Mouse (Mus musculus) forebrain, embryonic 11.5 days (tissue): Measurements from ENCODE around the gene Sec24d. TPM values are rescaled to one million over a fixed set of nuclear protein-coding genes. Genes with fewer than 3 reads are reported as not detected.
"Not testable (repeated sequence)": the region's sequence is repeated elsewhere in the genome, so short reads cannot be mapped to it uniquely, and the experiment has no call there.

ENCODE experiments used
- ATAC-seq: fragments of 200-750 bp; cut with Nextera tagmentation; replicated peaks from 2 replicates; pipeline ENCODE4 v1.8.0; 2017; ENCODE audit warnings: moderate TSS enrichment; ENCODE audit not compliant: low FRiP score
- DNase-seq: peaks from one replicate; pipeline ENCODE4 v3.0.0-alpha.2; 2017; ENCODE audit warnings: low spot score
- H3K27ac ChIP-seq: fragments of 300-500 bp; sonication (generic); 2 replicates; pipeline ENCODE4 v1.5.1; 2014; ENCODE audit warnings: low read depth, low read length
- H3K27me3 ChIP-seq: fragments of 300-500 bp; sonication (generic); 2 replicates; pipeline ENCODE4 v1.6.1; 2014; ENCODE audit warnings: mild to moderate bottlenecking, low read length, mixed read lengths; ENCODE audit not compliant: control insufficient read depth, insufficient read depth
- H3K36me3 ChIP-seq: fragments of 300-500 bp; sonication (generic); 2 replicates; pipeline ENCODE4 v1.6.1; 2014; ENCODE audit warnings: mild to moderate bottlenecking, low read length, moderate library complexity, mixed read lengths; ENCODE audit not compliant: control insufficient read depth, insufficient read depth
- H3K4me1 ChIP-seq: fragments of 300-500 bp; sonication (generic); replicated peaks from 2 replicates; pipeline ENCODE4 v1.6.1; 2014; ENCODE audit warnings: low read length, mixed read lengths; ENCODE audit not compliant: control insufficient read depth, insufficient read depth
- H3K4me2 ChIP-seq: fragments of 300-500 bp; sonication (generic); 2 replicates; pipeline ENCODE4 v1.6.1; 2014; ENCODE audit warnings: low read depth, mild to moderate bottlenecking, low read length, moderate library complexity, mixed read lengths; ENCODE audit not compliant: severe bottlenecking
- H3K4me3 ChIP-seq: fragments of 300-500 bp; sonication (generic); 2 replicates; pipeline ENCODE4 v1.5.1; 2014; ENCODE audit warnings: low read depth, low read length
- H3K9ac ChIP-seq: fragments of 300-500 bp; sonication (generic); 2 replicates; pipeline ENCODE4 v1.6.1; 2014; ENCODE audit warnings: low read length
- H3K9me3 ChIP-seq: fragments of 300-500 bp; sonication (generic); 2 replicates; pipeline ENCODE4 v1.6.1; 2016; ENCODE audit warnings: low read length, mixed read lengths; ENCODE audit not compliant: control insufficient read depth
- WGBS: fragments of 180-500 bp; shearing (Covaris S2); extraction: QIAGEN DNeasy Blood & Tissue Kit; methylation state at CpG from one replicate; pipeline ENCODE4 v1.1.7; 2014; 5-methylcytosine and 5-hydroxymethylcytosine counted together
- polyA plus RNA-seq: library from polyadenylated mRNA; unstranded; fragments of >200 nt; fragmentation: Nextera tagmentation; extraction: Ambion mirVana; gene quantifications from 2 replicates; pipeline ENCODE4 v1.2.1, GENCODE M21; 2014

The Sec24d gene
- polyA plus RNA-seq, 1 experiment from 2014 or later = 18.2 TPM

DNA sequence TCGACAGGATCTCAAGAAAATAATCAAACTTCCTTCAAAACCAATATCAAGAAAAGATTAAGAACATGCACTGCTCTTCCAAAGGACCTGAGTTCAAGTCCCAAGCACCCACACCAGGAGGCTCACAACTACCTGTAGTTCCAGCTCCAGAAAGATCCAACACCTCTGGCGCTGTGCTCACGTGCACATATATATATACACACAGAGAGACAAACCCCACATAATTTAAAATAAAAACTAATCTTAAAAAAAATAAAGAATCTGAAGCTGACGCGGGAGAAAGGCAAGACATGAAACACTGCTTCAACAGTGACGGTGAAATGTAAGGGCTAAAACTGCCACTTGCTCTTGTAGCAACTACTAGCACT is 117.8 kb downstream of the Sec24d start:
- peak overlapping the region; percentile 68 for H3K4me3 ChIP-seq
- no peak for DNase-seq
- H3K27ac ChIP-seq = 0 out of 2 replicates have a peak overlapping the region, but pooled peaks have one; percentile 84
- H3K4me1 ChIP-seq = no peaks in the 10 kb centered on the region
- H3K36me3 ChIP-seq = no peaks in the 10 kb centered on the region; the same call in 1 of the 2 replicates
- H3K9ac ChIP-seq = peak overlapping the region; percentile 77
- H3K27me3 ChIP-seq = no peaks in the 10 kb centered on the region
- no peaks in the 10 kb centered on the region for H3K9me3 ChIP-seq
- ATAC-seq = peak; percentile 31
- 8% methylated on average over 6 of the region's 6 CpGs for WGBS
- H3K4me2 ChIP-seq = peak overlapping the region; percentile 75

DNA sequence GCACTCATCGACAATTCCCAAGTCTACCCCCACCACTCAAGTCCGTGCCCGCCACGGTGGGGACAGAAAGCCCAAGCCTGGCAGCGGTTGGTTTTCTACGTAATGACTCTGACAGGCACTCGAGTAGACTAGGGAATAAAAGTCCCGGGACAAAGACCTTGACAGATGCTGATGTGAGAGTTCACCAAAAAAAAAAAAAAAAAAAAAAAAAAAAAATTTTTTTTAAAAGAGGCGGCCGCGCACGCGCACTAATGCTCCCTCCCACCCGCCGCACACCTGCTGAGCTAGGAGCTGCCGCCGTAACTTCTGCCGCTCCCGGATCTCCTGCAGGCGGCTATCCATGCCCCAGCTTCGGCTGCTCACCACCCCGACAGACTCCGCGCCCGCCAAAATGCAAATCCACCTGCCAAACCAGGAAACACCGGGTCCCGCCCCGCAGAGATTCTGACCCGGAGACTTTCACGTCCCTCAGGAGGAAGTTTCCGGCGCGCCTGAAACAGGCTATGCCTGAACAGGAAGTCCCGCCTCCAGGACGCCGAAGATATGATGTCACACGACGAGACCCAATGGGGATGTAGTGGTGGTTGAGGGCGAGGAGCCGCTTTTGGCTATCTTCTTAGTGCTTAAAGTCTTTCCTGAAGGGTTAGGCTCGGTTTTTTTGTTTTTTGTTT is 118.4 kb downstream of the Sec24d start, which contains the start of gene Mettl14:
TSS of gene Mettl14 (minus strand) at position 623 of the 671 bp plus-strand sequence.
- H3K9ac ChIP-seq = peak within 1 kb of the TSS; percentile 77
- peak within 1 kb of the TSS; percentile 68 for H3K4me3 ChIP-seq
- H3K27ac ChIP-seq = peak within 1 kb of the TSS; percentile 84
- WGBS = 0% methylated on average over 41 of the region's 41 CpGs
- ATAC-seq (peak; percentile 99), DNase-seq (peak; percentile 97)
- H3K4me1 ChIP-seq = no peaks in the 10 kb centered on the region
- H3K27me3 ChIP-seq = no peaks in the 10 kb centered on the region
- H3K9me3 ChIP-seq = no peaks in the 10 kb centered on the region
- no peaks in the 10 kb centered on the region; the same call in 1 of the 2 replicates for H3K36me3 ChIP-seq
- H3K4me2 ChIP-seq = peak within 1 kb of the TSS; percentile 75

DNA sequence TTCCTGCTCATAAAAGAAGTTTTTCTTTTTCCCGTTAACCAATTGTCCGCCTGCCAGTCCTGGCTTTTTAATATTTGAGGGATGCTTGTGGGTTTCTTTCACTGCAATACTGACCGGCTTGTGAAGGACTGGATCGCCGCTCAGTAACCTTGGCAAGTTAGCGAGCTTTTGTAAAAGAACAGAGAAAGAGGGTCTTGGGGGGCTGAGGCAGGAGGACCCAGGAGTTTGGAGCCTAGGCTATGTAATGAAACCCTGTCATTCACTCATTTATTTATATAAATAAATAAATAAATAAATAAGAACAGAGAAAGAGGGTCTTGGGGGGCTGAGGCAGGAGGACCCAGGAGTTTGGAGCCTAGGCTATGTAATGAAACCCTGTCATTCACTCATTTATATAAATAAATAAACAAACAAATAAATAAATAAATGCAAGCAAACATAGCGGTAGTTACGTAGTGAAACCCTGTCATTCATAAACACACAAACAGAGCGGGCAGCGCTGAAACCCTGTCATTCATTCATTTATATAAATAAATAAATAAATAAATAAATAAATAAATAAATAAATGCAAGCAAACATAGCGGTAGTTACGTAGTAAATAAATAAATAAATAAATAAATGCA is 119.0 kb downstream of the Sec24d start:
- not testable (repeated sequence) for H3K4me1 ChIP-seq, H3K36me3 ChIP-seq, DNase-seq, H3K9me3 ChIP-seq, H3K27me3 ChIP-seq
- Histone ChIP-seq H3K4me3 (peak overlapping the region; percentile 68), H3K9ac (peak overlapping the region; percentile 77), H3K27ac (peak overlapping the region; percentile 84; the same call in 1 of the 2 replicates), H3K4me2 (peak overlapping the region; percentile 45)
- ATAC-seq = peak; percentile 77
- WGBS = 14% methylated on average over 12 of the region's 12 CpGs

DNA sequence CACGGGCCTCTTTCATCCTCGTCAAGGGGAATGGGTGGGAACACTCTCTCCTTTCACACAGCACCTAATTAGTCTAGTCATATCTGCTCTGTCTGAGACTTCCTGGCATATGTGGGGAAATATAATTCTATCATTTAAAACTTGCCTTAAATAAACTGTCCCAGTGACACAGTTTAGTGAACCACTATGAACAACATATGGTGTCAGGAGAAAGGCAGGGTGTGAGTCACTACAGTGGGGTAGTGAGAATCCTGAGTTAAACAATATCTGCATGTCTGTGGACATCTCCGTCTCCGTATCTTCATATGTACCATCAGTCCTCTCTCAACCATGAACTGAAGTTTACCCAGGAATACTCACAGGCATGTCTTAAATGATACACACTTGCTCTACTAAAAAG is 123.9 kb downstream of the Sec24d start:
- Histone ChIP-seq H3K9ac (no peak overlapping the region), H3K9me3 (no peaks in the 10 kb centered on the region), H3K27me3 (no peaks in the 10 kb centered on the region), H3K4me2 (no peak overlapping the region), H3K4me3 (no peak overlapping the region), H3K27ac (no peak overlapping the region), H3K36me3 (no peaks in the 10 kb centered on the region), H3K4me1 (no peaks in the 10 kb centered on the region)
- no peak for ATAC-seq
- DNase-seq = no peak
- WGBS = 80% methylated on average over 4 of the region's 4 CpGs

DNA sequence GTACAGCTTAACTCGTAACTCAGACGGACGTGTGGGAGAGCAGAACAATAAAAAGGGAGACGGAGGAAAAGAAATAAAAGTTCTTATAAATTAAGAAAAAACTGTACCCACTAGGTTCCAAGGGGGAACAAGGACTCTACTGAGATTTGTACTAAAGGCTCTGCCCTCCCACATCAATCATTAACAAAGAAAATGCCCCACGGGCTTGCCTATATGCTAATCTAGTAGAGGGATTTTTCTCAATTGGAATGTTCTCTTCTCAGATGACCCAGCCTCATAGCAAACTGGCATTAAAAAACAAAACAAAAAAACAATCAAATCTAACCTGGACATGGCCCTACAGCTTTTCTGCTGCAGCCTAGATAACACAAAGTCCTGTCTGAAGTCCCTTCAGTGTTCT is 128.4 kb downstream of the Sec24d start:
- DNase-seq (no peak), ATAC-seq (no peak)
- WGBS = 88% methylated on average over 5 of the region's 5 CpGs
- no peak overlapping the region for H3K27ac ChIP-seq
- H3K36me3 ChIP-seq = no peaks in the 10 kb centered on the region
- no peaks in the 10 kb centered on the region for H3K4me1 ChIP-seq
- H3K9me3 ChIP-seq = no peaks in the 10 kb centered on the region
- H3K27me3 ChIP-seq = no peaks in the 10 kb centered on the region
- no peak overlapping the region for H3K4me3 ChIP-seq
- no peak overlapping the region for H3K9ac ChIP-seq
- no peak overlapping the region for H3K4me2 ChIP-seq

DNA sequence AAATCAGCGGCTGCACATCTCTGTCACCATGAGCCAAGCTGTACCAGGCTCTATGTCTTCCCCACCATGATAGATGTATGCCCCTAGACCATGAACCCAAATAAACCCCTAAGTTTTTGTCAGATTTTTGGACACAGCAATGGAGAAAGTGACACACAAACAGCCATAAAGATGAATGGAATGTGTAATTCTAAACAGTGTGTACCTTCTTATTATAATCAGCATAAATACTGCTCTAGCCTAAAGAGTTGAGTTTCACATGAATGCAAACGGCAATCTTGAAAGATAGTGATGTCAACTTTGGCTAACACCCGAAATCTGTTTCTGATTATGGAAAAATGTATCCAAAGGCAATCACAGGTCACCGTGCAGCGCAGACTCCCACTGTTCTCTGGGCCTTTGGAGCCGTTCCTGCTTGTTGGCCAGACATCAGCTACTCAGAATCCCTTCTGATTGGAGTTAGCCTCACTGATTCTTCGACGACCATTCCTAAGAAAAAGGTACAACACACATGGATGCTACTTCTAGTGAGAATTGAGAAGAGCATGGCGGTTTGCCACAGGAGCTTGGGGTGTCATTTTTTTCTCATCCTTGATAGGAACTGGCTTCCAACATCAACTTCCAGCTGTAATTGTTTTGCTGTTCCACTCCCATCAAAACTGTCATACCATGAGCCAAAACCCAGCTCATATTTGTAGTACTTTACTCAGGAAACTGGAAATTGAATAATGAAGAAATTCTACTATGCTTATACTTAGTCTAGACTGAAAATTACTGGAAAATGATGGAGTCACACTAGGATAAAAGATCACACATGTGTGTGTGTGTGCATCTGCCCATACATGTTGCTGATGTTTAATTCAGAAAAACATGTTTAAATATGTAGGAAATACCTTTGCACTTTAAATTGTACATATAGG is 130.6 kb downstream of the Sec24d start:
- WGBS = 80% methylated on average over 9 of the region's 9 CpGs
- H3K4me2 ChIP-seq = no peak overlapping the region
- no peaks in the 10 kb centered on the region for H3K27me3 ChIP-seq
- no peak overlapping the region for H3K27ac ChIP-seq
- H3K9me3 ChIP-seq = no peaks in the 10 kb centered on the region
- no peaks in the 10 kb centered on the region for H3K4me1 ChIP-seq
- DNase-seq (no peak), ATAC-seq (no peak)
- no peak overlapping the region for H3K9ac ChIP-seq
- H3K36me3 ChIP-seq = no peaks in the 10 kb centered on the region
- no peak overlapping the region for H3K4me3 ChIP-seq

DNA sequence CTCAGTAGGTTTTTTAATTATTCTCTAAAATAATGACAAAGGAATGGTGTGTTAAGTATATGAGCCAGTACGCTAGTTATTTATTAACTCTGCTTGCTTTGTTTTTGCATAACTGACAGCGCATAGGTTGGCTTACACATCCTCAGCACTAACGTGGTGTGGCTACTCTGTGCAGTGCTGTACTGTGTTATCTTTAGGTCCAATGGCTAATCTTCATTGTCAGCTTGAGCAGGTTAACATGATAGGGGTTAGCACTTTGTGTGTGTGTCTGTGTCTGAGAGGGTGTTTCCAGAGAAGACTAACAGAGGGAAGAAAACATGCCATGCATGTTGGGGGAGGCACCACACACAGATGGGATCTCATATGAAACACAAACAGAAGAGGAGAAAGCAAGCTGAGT is 137.7 kb downstream of the Sec24d start:
- no peaks in the 10 kb centered on the region for H3K36me3 ChIP-seq
- no peak overlapping the region for H3K4me2 ChIP-seq
- no peak overlapping the region for H3K27ac ChIP-seq
- H3K4me1 ChIP-seq = no peaks in the 10 kb centered on the region
- H3K9me3 ChIP-seq = no peaks in the 10 kb centered on the region
- H3K9ac ChIP-seq = no peak overlapping the region
- no peak overlapping the region for H3K4me3 ChIP-seq
- WGBS = 81% methylated on average over 3 of the region's 3 CpGs
- ATAC-seq = no peak
- H3K27me3 ChIP-seq = no peaks in the 10 kb centered on the region
- no peak for DNase-seq

DNA sequence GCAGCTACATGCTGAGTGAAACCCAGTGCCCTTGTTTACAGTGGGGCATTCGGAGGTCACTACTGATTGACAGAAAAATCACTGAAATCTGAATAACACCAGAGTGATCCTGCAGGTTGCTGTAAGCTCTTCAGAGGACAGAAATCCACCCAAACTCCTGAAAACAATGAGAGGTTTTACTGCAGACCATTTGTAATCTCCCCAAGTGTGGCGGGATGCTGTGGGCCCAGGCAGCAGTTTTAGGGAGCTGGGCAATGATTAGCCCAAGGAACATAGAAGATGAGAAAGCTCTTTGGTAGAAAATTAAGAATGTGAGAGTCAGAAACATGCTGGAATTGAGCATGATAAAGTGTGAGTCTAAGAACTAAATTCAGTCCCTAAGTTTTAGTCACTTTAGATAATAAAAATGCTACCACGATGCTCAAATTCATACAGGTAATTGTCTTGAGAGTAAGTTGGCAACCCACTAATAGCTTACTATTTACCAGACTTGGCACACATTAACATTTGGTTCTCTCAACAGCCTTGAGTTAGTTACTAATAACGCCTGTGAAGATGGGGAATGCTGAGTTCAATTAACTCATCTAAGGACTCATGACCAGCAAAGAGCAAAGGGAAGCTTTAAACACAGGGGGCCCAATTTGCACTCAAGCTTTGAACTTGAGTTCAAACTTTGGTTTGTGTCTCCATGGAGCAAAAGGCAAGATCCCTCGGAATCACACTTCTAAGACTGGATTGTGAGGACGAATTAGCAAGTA is 144.7 kb downstream of the Sec24d start:
- Histone ChIP-seq H3K27me3 (no peaks in the 10 kb centered on the region), H3K4me3 (no peak overlapping the region), H3K36me3 (no peaks in the 10 kb centered on the region), H3K9me3 (no peaks in the 10 kb centered on the region), H3K9ac (no peak overlapping the region), H3K4me2 (no peak overlapping the region), H3K27ac (no peak overlapping the region), H3K4me1 (no peaks in the 10 kb centered on the region)
- DNase-seq (no peak), ATAC-seq (no peak)
- WGBS = 81% methylated on average over 6 of the region's 6 CpGs
